Mouse (Mus musculus) frontal cortex, postnatal 10 days (tissue): Measurements from ENCODE around the gene Anapc7.
"Not testable (repeated sequence)": the region's sequence is repeated elsewhere in the genome, so short reads cannot be mapped to it uniquely, and the experiment has no call there.

ENCODE experiments used
- DNase-seq, 2 experiments: peaks; one replicate each; pipeline ENCODE4 v3.0.0; 2022; ENCODE audit warnings: low spot score in 2 of 2, mixed read lengths in 1 of 2

The Anapc7 gene

DNA sequence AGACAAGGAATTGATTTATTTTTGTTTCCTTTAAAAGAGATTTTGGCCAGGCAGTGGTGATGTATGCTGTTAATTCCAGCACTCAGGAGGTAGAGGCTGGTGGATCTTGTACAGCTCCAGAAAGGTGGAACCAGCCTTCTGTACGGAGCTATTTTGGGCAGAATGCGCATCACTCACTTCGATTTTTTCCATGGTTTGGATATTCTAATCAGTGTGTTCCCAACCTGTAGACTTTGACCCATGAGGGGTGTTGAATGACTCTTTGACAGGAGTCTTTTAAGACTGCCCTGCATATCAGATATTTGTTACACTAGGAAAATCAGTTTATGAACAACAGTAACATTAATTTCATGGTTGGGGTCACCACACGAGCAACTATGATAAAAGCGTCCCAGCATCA, 29.8 kb downstream of the Anapc7 start:
- no peak for DNase-seq

DNA sequence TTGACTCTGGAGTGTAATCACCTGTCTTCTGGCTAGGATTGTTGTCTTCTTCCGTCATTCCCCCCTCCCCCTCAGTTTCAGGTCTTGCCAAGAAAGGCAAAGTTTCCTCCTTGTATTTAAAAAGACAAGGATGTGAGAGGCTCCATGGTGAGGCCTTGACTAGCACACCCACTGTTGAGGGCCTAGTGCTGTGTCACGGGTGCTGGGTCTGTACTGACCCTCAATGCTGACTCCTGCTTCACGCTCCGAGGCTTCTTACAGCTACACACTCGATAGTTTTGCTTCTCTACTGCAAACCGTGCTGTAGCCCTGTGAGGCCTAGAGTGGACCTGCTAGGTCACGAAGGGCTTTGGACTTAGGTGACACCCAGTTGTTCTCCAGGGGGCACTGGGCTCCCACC, 30.7 kb downstream of the Anapc7 start:
- DNase-seq = no peak

DNA sequence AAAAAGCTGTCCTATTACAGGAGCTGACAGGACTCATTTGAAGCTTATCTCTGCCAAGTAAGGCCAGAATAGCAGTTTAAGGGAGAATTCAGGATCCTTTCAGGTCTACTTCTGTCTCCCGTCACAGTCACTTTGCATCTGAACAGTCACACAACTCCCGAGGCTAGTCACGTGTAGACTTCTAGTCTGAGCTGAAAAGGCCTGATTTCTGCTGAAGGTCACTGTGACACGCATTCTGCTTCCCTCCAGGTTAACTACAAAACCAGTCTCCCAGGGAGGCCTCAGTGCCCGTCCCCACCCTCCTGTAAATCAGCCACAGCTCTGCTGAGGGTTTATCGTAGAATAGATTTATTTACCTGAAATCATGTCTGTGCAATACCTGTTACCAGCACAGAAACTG, 31.7 kb downstream of the Anapc7 start:
- DNase-seq = no peak

DNA sequence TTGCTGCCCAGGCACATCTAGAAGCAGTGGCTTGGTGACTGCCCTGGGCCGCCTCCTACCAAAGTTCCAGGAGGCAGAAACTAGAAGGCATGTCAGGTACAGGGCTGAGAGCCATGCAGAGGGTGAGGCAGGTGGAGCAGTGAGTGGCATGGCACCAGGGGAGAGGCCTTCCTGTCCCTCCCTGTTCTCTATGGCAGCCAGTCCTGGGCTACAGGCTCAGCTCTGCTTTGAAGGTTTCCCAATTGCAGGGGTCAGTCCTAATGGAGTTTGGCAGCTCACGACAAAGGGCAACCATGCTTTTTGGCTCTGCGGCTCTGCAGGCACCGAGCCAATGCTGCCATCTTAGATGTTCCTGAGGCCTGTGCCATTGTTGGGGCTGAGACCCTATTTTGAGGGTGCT, 32.9 kb downstream of the Anapc7 start:
- DNase-seq = no peak

DNA sequence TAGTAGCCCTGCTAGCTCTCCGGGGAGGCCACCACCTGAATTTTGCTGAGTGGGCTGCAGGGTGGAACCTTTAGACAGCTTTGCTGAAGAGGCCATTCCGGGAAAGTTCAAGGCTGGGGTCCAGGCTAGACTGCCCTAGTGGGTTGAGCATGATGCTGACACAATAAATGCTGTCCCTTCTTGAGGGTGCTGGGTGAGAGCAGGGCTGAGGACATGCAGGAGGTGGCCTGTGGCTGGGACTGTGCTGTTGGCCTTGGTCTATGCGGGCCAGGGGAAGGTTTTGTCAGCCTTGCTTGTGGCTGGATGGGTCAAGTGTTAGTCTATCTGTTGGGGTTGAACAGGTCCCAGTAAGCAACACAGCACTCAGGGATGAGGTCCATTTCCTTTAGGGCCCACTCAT, 33.4 kb downstream of the Anapc7 start:
- DNase-seq = no peak

DNA sequence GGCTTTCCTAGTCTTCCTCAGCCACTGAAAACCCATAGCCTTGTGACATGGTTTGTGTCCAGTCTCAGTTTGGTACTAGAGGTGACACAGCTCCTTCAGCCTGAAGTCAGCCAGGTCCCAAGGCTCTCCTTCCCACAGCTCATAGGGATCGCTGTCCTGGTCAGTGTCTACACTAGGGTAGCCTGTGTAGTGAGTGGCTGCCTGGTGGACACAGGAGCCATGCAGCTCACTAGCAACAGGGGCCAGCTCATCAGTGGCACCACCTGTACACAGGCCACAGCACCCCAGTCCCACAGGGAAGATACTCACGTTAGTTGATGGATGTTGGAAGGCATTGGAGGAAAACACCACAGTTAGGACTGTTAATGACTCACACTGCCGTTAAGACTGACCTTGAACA, 34.1 kb downstream of the Anapc7 start:
- no peak for DNase-seq

DNA sequence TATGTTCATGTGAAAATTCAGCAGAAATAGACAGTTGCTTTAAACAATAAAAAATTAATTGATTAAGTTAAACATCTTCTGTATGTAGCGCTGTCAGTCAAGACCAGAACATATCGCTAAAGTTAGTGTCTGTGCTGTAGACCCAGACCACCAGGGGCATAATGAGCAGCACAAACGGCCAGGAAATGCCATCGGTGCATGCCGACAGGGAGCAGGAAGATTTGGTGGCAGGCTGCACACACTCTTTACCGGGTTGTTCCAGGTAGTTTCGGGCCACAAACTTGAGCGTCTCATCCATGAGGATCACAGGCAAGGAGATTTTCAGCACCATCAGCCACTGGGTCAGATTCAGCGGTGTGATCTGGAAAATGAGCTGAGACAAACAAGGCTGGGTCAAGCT, 35.6 kb downstream of the Anapc7 start:
- not testable (repeated sequence) for DNase-seq

DNA sequence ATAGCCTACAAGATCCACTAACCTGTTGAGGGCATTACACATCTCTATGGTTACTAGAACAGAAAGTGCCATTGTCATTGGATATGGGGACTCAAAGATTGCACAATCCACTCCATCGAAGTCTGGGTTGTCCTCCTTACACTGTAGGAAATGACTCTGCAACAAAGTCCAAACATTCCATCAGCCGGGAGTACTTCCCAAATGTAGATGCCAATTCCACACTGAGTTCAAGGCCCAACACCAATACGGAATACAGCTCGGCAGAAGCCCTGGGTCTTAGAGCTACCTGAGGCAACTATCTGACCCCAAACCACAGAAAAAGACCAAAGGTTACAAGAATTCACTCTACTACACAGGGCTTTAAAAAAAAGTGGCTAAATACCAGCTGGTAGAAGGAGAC, 36.6 kb downstream of the Anapc7 start:
- no peak for DNase-seq

DNA sequence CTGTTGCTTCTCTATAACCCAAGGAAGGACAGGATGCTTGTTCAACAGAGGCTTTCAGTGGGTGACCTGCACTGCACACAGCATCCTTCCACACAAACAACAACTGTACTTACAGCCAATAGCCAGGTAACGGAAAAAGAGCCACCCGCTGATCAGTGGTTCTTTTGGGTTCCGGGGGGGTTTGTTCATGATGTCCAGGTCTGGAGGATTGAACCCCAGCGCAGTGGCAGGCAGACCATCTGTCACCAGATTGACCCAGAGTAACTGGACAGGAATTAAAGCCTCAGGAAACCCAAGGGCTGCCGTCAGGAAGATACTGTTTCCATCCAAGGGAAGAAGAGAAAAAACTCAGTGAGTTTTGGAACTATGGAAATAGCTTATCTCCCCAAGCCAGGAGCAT, 37.8 kb downstream of the Anapc7 start:
- no peak for DNase-seq

DNA sequence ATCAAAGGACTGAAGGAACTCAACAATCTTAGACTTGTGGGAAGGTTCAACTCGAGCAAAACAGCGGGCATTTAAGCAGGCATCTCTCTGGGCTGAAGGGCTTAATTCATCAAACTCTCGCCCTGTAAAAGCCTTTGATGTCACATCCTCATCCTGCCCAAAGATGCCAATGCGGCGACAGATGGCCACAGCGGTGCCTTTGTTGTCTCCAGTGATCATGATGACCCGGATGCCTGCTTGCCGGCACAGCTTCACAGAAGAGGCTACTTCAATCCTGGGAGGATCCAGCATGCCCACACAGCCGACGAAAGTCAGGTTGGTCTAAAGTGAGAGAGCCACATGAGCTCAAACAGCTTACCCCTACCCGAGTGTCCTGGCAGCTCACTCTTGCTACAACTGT, 39.2 kb downstream of the Anapc7 start:
- DNase-seq = no peak

DNA sequence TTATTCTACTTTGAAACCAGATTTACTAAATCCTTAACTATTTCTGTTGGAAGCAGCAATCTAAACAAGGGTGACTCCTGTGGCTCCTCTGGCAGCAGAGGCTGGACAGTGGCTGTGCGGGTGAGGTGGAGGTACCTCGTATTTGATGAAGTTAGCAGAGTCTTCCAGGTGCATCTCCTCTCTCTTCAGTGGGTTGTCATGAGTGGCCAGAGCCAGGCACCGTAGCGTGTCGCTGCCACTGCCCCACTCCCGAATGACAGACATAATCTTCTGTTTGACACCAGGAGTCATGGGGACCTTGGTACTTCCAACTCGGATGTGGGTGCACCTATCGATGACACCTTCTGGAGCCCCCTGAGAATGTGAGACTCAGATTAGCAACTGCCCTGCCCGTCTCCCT, 39.9 kb downstream of the Anapc7 start:
- DNase-seq = no peak

DNA sequence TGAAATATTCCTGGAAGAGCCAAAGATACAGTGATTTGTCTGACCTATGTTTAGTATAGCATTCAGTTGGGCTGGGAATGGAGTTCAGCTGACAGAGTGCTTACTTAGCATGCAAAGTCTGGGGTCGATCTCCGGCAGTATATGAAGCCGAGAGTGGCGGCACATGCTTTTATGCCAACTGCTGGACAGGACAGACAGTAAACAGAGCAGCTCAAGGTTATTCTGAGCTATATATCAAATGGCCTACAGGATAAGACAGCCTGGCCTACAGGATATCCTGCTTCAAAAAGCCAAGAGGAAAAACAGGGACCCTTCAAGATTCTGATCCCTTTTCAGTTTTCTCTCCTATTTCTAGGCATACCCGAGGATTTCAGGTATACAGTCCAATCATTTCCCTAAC, 50.2 kb downstream of the Anapc7 start:
- no peak for DNase-seq

DNA sequence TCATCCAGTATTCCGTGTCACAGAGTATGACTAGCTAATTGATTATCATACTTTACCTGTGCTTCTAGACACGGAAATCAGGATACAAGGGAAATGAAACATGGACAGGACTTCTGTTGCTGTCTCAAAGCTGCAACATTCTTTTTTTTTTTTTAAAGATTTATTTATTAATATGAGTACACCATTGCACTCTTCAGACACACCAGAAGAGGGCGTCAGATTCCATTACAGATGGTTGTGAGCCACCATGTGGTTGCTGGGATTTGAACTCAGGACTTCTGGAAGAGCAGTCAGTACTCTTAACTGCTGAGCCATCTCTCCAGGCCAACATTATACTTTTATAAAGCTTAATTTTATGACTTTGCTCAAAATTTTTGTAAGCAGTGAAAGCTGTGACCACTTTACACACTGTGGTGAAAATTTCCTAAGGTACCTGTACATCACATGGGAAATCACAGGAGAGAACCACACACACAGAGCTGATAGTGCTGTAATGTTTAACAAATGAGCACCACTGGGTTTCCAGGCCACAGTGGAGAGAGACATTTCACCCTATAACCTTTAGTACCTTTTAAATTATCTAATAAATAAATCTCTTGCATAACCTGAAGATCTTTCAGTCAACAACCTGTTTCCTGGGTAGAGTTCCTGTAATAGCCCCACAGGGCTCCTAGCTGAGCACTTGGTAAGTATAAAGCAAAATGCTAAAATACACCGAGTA, 53.3 kb downstream of the Anapc7 start:
- DNase-seq = no peak

DNA sequence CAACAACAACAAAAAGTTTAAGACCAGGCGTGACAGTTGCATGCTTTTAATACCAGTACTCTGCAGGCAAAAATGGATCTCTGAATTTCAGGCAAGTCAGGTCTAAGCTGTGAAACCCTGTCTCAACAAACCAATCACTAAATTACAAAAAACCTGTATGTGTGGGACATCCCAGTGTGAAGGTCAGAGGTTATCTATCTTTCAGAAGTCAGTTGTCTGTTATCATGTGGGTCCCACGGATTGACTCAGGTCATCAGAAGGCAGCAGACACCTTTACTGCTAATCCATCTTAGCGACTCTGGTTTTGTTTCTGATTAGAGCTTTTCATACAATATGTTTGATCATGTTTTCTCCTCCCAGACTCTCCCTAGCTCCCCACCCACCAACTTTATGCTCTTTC, 54.6 kb downstream of the Anapc7 start:
- no peak for DNase-seq

DNA sequence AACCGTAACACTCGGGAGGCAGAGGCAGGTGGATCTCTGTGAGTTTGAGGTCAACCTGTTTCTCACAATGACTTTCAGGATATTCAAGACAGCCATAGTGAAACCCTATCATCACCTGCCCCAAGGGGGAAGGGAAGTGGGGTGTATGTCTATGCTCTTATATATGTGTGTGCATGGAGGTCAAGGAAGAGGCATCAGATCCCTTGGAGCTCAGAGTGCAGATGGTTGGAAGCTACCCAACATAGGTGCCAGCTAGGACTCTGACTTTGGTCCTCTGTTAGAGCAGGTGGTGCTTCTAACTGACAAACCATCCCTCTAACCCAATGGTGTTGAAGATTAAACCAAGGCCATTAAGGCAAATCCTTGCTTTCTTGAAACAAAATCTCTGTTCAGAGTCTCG, 56.0 kb downstream of the Anapc7 start:
- no peak for DNase-seq

DNA sequence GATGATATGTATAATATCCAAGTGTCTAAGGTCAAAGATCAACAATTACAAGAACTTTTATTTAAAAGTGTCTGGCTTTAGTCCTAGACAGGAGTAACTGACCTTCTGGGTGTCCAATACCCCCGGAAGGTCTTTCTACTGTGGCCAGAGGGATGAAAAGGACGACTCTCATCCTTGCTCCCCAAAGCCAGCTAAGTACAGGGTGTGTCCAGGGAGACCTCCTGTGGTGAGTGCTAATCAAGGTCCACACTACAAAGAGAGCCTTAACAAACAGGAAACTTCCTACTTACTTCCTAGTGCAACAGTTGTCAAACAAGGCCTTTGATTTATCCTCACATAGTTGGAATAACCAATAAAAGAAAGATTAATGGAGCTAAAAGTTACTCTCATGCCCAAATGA, 57.6 kb downstream of the Anapc7 start:
- DNase-seq = no peak

DNA sequence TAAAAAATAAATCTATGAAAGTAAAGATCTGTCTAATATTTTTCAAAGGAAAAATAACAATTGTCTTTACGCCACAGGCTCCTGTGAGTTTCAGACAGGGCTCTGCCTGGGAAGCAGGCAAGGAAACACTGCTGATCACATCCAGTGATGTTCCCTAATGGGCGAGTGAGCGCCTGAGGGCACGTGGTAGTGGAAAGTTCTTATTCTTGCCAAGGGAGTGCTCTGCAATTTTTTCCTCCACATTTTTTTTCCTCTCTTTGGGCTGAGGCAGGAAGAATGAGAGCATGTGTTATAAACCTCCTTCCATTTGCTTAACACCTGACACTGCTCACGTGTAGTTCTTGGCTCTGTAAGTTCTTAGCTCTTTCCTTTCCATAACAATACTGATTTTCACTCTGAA, 60.4 kb downstream of the Anapc7 start:
- no peak for DNase-seq

DNA sequence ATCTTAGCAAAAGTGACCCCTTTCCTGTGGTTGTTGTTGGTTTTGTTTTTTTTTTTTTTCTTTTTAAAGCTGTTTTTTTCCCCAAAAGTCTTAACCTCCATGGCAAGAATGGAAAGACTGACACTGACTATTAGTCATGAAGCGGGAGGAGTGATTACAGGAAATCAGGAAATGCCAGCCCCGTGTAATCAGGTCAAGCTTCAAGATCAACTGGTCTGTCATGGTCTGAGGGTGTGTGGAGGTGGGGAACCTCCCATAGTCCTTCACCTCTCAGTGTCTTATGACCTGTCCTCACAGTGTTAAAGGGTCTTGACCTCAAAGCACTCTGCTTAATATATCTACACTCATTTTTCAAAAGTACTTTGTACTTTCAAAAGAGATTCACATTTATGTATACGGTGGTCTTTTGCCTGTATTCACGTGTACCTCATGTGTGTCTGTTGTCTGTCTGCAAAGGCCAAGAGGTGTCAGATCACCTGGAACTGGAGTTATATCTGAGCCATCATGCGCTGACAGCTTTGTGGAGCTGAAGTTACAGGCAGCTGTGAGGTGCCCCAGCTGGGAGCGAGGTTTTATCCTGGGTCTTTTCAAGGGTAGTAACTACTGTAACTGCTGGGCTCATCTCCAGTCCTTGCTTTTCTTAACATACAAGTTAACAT, 61.4 kb downstream of the Anapc7 start:
- no peak for DNase-seq

DNA sequence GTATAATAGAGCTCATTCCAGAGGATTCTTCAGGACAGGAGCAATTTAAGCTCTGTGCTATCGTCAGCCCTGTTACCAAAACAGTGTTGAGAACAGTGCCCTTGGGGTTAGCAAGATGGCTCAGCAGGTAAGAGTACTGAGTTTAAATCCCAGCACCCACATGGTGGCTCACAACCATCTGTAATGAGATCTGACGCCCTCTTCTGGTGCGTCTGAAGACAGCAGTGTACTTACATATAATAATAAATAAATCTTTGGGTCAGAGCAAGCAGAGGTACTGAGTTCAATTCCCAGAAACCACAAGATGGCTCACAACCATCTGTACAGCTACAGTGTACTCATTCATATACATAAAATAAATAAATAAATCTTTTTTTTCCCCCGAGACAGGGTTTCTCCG, 64.8 kb downstream of the Anapc7 start:
- not testable (repeated sequence) for DNase-seq

DNA sequence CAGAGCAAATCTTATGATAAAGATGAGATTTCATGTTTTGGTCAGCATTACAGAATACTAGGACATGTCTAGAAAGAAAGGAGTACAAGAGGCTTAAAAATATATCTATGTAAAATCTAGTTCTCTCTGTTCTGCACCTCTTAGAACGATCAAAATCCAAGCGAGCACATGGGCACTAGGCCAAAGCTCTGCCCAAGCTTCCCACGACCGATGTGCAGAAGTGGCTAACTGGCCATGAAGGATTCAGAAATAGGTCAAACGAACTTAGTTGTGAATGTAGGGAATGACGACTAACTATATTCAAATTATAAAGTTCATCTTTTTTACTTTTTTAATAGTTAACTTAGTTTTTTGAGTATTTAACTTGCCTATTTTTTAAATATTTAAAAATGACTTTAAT, 66.3 kb downstream of the Anapc7 start:
- no peak for DNase-seq

DNA sequence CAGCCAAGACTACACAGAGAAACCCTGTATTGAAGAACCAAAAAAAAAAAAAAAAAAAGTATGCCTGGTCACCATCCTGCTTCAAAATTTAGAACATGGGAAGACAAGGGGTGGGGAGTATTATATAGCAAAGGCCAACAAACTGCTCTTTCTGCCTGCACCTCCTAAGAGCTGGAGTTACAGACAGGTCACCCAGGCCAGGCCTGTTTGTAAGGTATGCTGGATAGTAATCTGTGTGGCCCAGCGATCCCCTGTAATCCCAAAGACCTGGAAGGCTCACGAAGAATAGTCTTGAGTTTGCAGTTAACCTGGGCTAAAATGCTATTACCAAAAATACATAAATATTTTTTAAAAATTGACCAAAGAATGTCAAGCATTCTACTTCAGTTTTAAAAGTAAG, 68.7 kb downstream of the Anapc7 start:
- no peak for DNase-seq

DNA sequence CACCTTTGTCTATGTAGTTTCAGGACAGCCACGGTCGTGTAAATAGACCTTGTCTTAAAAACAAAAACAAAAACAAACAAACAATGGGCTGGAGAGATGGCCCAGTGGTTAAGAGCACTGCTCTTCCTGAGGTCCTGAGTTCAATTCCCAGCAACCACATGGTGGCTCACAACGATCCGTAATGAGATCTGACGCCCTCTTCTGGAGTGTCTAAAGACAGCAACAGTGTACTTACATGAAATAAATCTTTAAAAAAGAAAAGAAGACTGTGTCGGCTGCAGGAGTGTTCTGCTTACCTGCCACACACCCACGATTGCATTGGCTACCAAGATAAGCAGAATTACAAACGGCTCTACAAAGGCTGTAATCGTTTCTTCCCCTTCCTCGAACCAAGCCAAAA, 69.9 kb downstream of the Anapc7 start:
- DNase-seq = no peak

DNA sequence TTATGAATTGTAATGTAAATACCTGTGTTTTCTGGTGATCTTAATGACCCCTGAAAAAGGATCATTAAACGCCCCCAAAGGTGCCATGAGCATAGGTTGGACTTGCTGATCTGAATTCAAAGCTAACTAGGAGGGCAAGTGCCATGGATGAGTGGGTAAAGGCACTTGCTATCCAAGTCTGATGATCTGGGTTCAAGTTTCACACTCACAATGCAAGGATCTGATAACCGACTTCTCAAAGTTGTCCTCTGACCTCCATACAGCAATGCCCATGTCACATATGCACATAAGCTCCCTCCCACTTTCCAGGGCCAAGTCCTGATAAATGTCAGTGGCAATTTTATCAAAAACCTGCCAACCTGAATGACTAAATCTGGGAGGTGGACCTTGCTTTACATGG, 71.5 kb downstream of the Anapc7 start:
- no peak for DNase-seq

DNA sequence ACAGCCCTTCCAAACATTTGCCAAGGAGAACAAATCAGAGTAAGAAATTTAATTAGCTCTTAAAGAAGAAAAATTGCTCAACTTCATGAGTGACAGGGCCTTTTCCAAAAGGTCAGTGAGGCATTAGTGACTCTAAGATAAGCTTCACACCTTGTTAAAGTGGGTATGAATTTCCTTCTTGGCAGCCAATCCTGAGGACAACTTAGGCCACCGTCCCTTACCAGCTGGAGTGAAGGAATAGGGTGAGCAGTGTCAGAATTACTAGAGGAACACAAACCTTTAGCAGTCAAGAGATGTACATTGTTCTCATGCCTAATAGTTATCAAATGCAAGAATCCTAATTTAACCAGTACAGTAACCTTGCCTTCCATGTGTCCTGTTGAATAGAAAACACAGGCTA, 73.0 kb downstream of the Anapc7 start:
- DNase-seq = no peak
